Mouse (Mus musculus): ENCODE data around the gene Olfr353.

Olfr353 gene

DNA sequence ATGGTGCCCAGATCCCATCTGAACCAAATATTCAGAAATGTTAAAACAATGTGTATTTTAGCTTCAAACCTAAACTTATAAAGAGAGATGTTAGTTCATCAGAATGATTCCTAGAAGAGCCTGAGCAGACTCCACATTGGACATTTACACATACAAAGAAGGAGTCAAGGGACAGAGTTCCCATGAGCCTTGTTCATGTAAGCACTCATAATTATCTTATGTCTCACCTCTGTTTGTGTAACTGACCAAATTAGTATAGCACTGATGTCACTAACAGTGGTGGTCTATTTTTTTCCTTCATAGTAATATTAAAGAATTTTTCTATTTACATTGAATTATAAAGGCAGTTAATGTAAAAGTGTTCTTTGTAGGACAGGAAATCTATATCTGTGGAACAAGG lies at the start of gene Olfr353:
Olfr353 (minus strand) TSS at position 101 of the 400 bp plus-strand sequence.
- no peak for DNase-seq

DNA sequence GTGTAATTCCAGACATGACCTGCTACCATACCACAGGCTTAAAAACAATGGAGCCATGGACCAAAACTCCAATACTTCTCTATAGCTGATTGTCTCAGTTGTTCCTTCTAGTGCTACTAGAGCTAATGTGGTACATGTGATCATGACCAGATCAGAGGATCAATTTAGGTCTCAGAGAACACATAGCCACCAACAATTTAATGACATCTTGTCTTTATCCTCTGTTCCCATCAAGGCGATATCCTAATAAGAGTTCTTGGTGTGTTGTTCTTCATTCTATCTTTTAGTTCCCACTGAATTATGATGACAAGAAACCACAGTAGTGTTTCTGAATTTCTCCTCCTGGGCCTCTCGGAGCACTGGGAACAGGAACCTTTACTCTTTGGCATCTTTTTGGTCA lies 44.1 kb upstream of the Olfr353 start, which contains the start of gene Olfr356:
Olfr356 (plus strand) TSS at position 301 of the 400 bp plus-strand sequence.
- DNase-seq, result no peak

DNA sequence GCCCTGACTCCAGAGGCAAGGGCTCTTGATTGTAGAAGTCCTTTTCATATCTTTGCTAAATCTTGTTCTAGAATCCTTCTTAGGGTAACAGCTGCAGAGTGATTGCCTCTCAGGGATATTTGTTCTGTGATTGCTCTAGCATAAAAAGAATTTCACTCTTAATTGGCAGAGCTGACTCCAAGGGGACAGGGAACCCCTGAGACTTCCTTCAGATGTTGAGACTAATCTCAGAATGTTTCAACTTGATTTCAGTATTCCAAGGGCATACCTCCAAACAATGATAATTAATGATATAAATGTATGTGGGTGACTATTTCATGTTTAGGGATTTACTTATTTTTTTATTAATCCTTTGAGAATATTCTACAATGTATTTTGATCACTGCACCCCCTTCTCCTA lies 36.1 kb upstream of the Olfr353 start, which contains the start of gene Olfr355:
Olfr355 (minus strand) TSS at position 101 of the 400 bp plus-strand sequence.
- no peak for DNase-seq

DNA sequence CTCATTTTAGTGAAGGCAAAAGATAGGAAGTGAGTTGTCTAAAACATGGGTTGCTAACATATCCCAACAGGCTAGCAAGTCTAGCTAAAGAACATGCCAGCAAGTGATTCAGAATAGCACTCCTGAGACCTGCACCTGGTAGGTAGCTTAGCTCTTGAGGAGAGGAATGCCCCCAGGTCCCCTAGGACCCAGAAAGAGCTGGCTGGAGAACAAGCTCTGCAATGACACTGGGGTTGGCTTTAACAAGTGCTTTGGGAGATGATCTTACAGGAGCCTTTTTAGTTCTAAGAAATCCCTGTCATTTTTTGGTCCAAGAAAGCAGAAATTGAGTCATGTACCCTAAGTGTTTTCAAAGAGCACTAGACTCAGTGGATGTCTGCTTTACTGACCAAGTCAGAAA lies 12.6 kb upstream of the Olfr353 start, which contains the start of gene Olfr354:
Olfr354 (plus strand) TSS at position 301 of the 400 bp plus-strand sequence.
- no peak for DNase-seq

DNA sequence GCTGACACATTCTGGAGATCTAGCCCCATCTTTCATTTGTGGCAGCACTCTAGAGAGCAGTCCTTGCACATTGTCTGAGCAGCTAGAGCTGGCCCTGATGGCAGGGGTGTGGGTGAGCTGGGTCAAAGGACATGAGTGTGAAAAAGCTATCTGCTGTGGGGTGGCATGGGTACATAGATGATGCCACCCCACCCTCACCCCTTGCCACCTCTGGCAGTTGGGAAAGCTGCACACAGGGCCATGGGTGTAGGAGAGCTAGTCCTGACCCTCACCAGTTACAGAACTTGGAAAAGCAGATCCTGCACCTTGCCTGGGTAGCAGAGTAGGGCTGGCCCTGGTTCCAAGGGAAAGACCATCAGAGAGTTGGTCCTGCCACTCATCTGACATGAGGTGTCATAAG lies 4.4 kb upstream of the Olfr353 start:
- DNase-seq, result no peak

DNA sequence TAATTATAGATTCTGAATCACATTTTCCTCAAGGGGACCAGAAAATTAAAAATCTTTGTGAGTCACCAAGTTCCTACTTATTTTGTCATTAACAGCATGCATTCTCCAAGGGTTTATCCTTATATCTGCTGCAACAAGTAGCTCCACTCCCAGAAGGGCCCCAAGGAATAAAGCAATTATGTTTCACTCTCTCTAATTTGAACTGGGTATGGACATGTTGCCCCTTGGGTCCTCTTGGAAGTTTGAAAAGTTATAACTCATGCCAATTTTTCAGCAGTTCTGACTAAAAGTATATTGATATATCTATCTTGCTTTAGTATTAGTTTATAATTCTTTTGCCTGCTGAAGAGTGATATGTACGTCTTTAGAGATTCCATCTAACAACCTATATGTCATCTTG lies 24.6 kb downstream of the Olfr353 start, which contains the start of gene Olfr352:
Olfr352 (plus strand) TSS at position 301 of the 400 bp plus-strand sequence.
- no peak for DNase-seq

DNA sequence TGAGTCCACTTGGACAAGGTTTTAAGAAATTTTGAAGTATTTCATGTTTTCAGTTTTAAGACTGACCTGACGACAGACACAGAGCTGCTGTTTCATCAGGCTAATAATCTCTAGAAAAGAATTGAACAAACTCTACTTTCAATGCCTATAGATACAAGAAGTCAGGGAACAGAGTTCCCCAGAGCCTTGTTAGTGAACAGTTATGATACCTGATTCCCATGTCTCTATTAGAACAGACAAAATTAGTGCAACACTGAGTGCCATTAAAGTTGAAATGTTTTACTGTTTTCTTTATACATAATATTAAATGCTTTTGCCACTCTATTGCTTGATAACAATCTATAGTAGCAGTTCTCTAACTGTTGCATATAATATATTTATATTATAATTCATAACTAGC lies 30.2 kb downstream of the Olfr353 start, which contains the start of gene Olfr351:
Olfr351 (minus strand) TSS at position 101 of the 400 bp plus-strand sequence.
- no peak for DNase-seq

DNA sequence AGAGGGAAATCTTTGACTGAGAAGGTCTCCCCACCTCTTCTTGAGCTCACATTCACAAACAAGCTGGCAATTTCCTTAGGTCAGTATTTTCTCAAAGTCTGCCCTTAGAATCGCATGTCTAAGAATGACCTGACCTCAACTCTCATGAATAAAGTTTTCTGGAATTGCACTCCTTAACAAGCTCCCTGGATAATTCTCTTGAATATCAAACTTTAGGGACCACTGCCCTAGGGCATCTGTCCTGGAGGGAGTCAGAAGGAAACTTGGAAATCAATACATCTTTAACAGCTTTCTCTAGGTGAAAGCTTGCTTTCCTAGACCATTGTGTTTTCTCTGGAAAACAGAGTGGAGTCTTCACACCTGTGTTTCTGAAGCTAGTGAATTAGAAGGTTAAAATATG lies 46.7 kb downstream of the Olfr353 start, which contains the start of gene Olfr350:
Olfr350 (plus strand) TSS at position 301 of the 400 bp plus-strand sequence.
- DNase-seq, result no peak

All from lung, postnatal 14 days (tissue).